Mouse (Mus musculus) kidney, embryonic 15.5 days (tissue): ENCODE data around the gene Scn1b. TPM values are rescaled to one million over a fixed set of nuclear protein-coding genes. Genes with fewer than 3 reads are reported as not detected.

Experiments used
- polyA plus RNA-seq: library from polyadenylated mRNA; unstranded; fragments of >200 nt; fragmentation: Nextera tagmentation; extraction: Ambion mirVana; gene quantifications from 2 replicates; pipeline ENCODE4 v1.2.1, GENCODE M21; 2015

Gene Scn1b
- polyA plus RNA-seq, 1 experiment from 2014 or later: 1.4 TPM

Other genes starting within 250 kb of the Scn1b start
- 0.12 and 0.19 TPM in 2 replicates for gene Cd22, start 246.7 kb downstream of the Scn1b start, polyA plus RNA-seq
- gene Mag, start 212.1 kb downstream of the Scn1b start, polyA plus RNA-seq: 0.39 and 0.61 TPM in 2 replicates
- not detected in 2 replicates for gene Hamp2, start 202.3 kb downstream of the Scn1b start, polyA plus RNA-seq
- not detected in 2 replicates for gene Hamp, start 183.0 kb downstream of the Scn1b start, polyA plus RNA-seq
- 25.0 and 25.3 TPM in 2 replicates for gene Usf2, start 170.2 kb downstream of the Scn1b start, polyA plus RNA-seq
- gene Lsr, start 153.5 kb downstream of the Scn1b start, polyA plus RNA-seq: 62.7 and 62.8 TPM in 2 replicates
- 5.8 and 6.8 TPM in 2 replicates for gene Fam187b, start 153.2 kb downstream of the Scn1b start, polyA plus RNA-seq
- gene Fxyd5, start 84.5 kb downstream of the Scn1b start, polyA plus RNA-seq: 30.6 and 35.0 TPM in 2 replicates
- 8.2 and 11.2 TPM in 2 replicates for gene Fxyd7, start 75.5 kb downstream of the Scn1b start, polyA plus RNA-seq
- gene Fxyd1, start 69.8 kb downstream of the Scn1b start, polyA plus RNA-seq: 50.8 and 57.9 TPM in 2 replicates
- 0.34 and 0.44 TPM in 2 replicates for gene Lgi4, start 67.7 kb downstream of the Scn1b start, polyA plus RNA-seq
- gene Fxyd3, start 50.3 kb downstream of the Scn1b start, polyA plus RNA-seq: 14.3 and 14.8 TPM in 2 replicates
- gene Hpn, start 11.7 kb downstream of the Scn1b start, polyA plus RNA-seq: 40.6 and 45.0 TPM in 2 replicates
- 60.6 and 69.5 TPM in 2 replicates for gene Gramd1a, start 28.9 kb upstream of the Scn1b start, polyA plus RNA-seq
- not detected in 2 replicates for gene Scgb2b2, start 163.5 kb upstream of the Scn1b start, polyA plus RNA-seq
- not detected in 2 replicates for gene Scgb1b2, start 164.8 kb upstream of the Scn1b start, polyA plus RNA-seq
- gene Scgb2b3, start 235.1 kb upstream of the Scn1b start, polyA plus RNA-seq: not detected in 2 replicates
- not detected in 2 replicates for gene Scgb1b3, start 248.6 kb upstream of the Scn1b start, polyA plus RNA-seq